Mouse (Mus musculus) ZHBTc4 (cell line): ENCODE measurements around the gene Cyp8b1.

Experiments used
- DNase-seq: peaks from one replicate; pipeline ENCODE4 v3.0.0-alpha.2; 2011; ENCODE audit warnings: low read depth, low spot score

The Cyp8b1 gene

GRCm38 (mm10) chr9:121915056-121915455, 1.0 kb downstream of the Cyp8b1 start:
- DNase-seq: no peak

DNA sequence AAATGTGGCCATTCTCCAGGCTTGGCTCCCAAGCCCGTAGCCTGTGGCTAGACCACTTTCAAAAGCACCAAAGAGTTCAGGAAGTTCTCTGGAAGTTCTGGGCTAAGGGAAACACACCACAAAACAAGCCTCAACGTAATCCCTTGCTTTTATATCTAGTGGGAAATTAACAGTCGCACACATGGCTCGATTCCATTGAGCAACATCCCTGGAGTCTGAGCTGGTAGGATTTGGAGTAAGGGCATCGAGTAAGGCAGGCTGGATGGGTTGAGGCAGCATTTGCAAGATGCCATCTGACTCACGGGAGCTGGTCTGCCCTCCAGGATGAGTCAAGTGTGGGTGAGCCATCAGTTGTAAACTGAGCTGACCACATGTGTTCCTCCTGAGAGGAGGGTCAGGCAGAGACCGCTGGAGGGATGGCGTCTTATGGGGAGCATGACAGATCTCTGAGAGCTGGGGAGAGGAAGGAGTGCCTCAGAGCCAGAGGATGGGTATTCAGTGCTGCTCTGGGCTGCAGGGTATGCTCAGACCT, 1.8 kb downstream of the Cyp8b1 start:
- no peak for DNase-seq

GRCm38 (mm10) chr9:121912786-121913185, 3.3 kb downstream of the Cyp8b1 start:
- no peak for DNase-seq

- no peak for DNase-seq
Observed at GRCm38 (mm10) chr9:121911196-121911595, 4.9 kb downstream of the Cyp8b1 start.

DNA sequence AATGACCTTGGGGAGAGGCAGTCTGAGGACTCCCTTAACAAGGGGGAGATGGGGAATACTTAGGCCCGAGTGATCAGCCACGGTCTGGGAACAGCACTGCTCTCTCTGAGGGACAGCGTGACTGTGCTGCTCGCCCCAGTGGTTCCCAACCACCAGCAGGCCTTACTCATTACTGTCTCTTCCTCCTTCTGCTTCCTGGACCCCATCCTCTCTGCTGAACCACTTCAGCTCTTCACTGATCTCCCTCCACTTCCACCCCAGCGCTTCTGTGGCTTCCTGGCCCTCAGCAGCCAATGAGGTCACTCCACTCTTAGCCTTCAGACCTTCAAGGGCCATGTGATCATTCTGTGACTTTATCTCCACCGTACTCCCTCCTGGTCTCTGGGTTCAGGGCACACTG, 6.5 kb downstream of the Cyp8b1 start:
- DNase-seq: no peak

DNA sequence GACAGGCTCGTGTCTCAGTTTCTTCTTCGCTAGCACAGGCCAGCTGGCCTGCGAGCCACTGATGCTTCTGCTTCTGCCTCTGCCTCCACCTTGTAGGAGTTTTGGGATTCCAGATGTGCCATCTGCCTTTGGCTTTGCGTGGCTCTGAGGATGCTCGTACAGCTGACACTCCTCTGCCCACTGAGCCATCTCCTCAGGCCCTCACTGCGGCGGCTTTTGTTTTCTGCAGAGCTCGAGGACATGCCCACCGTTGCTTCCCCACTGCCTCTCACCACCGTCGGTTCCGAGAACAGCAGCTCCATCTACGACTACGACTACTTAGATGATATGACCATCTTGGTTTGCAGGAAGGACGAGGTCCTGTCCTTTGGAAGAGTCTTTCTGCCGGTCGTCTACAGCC, 7.8 kb downstream of the Cyp8b1 start:
- no peak for DNase-seq

GRCm38 (mm10) chr9:121907356-121908070, 8.6 kb downstream of the Cyp8b1 start:
- peak; percentile 44 for DNase-seq

DNA sequence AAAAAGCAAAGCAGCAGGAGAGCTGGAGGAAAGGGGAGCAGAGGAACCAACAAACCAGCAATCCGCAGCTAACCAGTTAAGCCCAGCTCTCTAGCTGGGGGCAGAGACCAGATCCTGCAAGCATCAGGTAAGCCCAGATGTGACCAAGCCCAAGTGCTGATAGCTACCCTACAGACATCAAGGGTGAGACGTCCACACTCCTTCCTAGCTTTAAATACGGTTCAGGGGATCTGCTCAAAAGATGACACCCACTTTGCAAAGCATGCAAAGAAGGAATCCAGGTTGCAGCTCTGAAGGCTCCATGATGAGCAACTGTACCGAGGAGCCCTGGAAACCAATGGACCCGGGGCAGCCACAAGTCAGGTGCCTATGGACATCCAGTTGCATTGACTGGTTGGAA, 9.6 kb downstream of the Cyp8b1 start:
- no peak for DNase-seq

GRCm38 (mm10) chr9:121905556-121906185, 10.4 kb downstream of the Cyp8b1 start:
- DNase-seq: no peak

- DNase-seq: no peak
Observed at GRCm38 (mm10) chr9:121904946-121905345, 11.2 kb downstream of the Cyp8b1 start.

GRCm38 (mm10) chr9:121904319-121904718, 11.8 kb downstream of the Cyp8b1 start:
- no peak for DNase-seq

DNA sequence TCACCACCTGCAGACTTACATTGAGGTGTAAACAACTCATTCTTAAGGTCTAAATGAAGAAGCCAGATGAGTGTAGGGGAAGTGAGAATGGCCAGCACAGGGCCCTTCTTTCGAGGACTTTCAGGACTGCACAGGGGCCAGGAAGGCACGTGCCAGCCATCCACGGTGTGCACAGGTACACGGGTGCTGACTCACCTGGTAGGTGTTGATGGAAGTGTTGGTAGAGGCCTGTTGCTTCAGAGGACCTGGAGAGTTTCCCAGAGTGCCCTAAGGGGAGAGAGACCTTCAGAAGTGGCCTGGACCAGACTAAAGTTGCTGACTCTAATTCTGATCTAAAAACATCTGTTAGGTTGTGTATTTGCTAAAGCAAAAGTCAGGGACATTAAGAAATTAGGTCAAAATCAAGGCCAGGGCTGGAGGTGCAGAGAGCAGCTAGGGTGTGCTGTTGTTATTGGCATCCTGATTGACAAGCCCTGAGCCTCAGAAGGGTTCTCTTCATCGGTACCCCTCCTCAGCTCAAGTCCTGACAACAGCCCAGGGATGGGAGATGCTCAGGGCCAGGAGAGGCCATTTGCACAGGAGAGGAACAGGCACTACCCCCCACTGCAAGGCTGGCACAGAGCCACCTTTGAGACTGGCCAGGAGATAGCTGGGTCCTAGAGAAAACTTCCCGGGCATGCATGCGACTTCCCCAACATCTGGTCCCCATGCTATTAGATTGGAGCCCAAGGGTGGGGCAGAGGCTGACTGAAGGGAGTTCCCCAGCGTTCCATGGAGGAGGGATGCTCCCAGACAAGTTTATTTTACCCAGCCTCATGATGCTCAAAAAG, 12.4 kb downstream of the Cyp8b1 start:
- DNase-seq: no peak

DNA sequence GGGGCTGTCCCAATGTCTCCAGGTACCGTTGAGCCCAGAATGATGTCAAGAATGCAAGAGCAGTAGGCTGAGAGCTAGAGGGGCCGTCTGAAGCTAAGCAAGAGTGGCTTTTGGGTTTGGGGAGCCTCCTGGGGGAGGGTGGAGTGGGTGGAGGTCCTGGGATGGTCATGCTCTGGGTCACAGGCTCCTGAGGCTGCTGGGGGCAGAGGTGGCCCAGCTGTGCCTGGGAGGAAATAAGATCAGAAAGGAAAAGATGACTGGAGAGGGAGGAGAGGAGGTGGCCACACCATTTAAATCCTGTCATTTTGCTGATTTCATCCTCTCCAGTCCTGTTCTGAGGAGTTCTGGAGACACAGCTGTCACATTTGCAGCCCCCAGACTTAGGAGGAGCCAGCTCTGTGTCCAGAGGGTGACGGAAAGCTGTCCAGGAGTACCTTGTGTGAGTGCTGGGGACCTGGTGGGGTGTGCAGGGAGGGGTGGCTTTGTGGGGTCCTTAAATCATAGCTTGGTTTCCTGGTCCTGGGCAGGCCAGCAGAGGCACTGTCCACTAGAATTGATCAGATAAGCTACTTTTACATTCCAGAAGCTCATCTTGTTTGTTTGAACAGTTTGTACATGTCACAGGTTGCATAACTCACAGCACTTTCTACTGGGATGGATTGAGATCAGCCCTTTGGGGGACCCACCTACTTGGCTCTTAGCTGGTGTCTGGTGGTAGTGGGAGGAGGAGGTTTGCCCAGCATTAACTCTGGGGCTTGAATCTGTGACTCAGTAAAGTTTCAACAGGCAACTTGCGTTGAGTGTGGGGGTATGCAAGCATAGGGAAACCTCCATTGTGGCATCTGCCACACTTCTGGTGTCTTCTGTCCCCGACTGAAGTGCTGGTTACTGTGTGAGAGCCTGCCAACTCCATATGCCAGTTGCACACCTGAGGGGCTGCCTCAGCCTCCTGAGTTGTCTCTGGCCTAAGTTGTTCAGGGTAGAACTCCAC, 14.1 kb downstream of the Cyp8b1 start:
- no peak for DNase-seq

DNA sequence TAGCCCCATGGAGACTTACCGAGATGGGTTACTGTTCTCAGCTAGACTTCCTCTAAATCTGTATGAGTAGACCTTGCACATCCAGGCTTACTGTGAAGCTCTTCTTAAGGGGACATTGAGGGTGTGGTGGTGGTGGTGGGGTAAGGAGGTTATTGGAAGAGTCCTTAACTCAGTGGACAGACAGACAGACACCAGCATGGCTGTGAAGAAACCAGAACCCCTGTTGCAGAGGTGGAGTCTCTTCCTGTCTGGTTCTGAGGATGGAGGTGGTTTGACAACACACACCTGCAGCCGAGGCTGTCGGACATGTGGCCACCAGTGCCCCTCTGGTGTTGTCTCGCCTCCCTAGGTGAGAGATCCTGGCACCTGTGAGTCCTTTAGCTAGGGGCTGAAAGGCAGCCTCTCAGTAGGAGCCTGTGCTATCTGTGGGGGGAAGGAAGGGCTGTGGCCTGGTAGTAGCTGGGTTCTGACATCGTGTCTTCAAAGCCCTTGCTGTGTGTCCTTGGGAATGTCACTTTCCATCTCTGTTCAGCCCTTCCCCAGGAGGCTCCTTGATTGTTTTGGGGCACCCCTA, 15.7 kb downstream of the Cyp8b1 start:
- DNase-seq: no peak

DNA sequence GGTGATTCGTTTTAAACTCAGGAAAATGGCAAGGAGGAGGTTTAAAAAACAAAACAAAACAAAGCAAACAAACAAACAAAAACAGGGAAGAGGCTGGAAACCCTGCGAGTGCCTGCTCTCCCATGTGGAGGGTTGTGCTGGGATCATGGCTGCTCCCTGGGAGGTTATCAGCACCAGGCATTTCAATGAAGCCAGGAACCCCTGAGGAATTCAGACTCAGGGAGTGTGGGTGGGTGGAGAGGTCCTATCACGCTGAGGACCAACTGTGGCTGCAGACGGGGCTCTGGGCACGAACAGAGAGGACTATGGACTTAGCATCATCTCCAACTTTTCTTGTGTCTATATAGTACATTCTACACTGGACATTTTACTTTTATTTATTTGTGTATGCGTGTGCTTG, 16.8 kb downstream of the Cyp8b1 start:
- DNase-seq: no peak

DNA sequence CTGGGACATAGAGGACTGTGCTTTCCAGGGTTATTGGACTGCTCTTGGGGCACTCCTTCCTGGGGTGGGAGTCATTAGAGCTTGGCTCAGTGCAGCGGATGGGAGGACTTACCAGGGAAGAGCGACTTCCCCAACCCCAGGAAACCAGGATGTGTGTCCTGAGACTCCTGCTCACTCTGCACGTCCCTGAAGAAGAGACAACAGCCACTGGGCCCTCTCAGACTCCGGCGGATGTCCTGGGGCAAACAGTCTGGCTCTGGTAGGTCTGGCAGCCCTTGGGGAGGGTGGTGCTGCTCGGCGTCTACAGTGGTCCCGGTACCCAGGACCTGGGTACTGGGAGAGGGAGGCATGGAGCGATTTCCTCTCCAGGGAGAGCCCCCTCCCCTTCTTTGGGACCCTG, 17.9 kb downstream of the Cyp8b1 start, which contains the start of gene Ackr2:
Gene Ackr2, plus strand, starts transcription at position 111 of the 400 bp plus-strand sequence.
- no peak for DNase-seq

- DNase-seq: no peak
Observed at GRCm38 (mm10) chr9:121896820-121897219, 19.3 kb downstream of the Cyp8b1 start.

GRCm38 (mm10) chr9:121895392-121895993, 20.6 kb downstream of the Cyp8b1 start:
- no peak for DNase-seq

GRCm38 (mm10) chr9:121894447-121894846, 21.7 kb downstream of the Cyp8b1 start:
- no peak for DNase-seq

GRCm38 (mm10) chr9:121892057-121892687, 23.9 kb downstream of the Cyp8b1 start:
- DNase-seq: no peak
